Mouse (Mus musculus) olfactory bulb, adult 2 months (tissue): ENCODE measurements around the gene Ndufb11. TPM values are rescaled to one million over a fixed set of nuclear protein-coding genes. Genes with fewer than 3 reads are reported as not detected.
A peak's percentile ranks its signal among the peaks of the same experiment; 100 is the strongest.

ENCODE experiments used
- H3K27ac ChIP-seq: fragments of 200-500 bp; 2 replicates; pipeline ENCODE4 v1.5.1; 2012; ENCODE audit warnings: low read depth, low read length; ENCODE audit not compliant: insufficient read depth
- H3K4me1 ChIP-seq: fragments of 200-500 bp; 2 replicates; pipeline ENCODE4 v1.6.1; 2012; ENCODE audit warnings: low read length; ENCODE audit not compliant: control insufficient read depth, insufficient read depth
- H3K4me3 ChIP-seq: fragments of 200-500 bp; 2 replicates; pipeline ENCODE4 v1.5.1; 2012; ENCODE audit warnings: mild to moderate bottlenecking, low read depth, low read length, moderate library complexity; ENCODE audit not compliant: insufficient read depth
- CTCF ChIP-seq: fragments of 200-500 bp; IDR thresholded peaks from 2 replicates; pipeline ENCODE4 v1.5.1; 2012; ENCODE audit warnings: low read depth, mild to moderate bottlenecking, low read length, moderate library complexity; ENCODE audit not compliant: insufficient read depth
- POLR2A ChIP-seq: fragments of 200-500 bp; IDR thresholded peaks from 2 replicates; pipeline ENCODE4 v1.6.1; 2012; ENCODE audit warnings: mild to moderate bottlenecking, low read depth, low read length, moderate library complexity; ENCODE audit not compliant: insufficient read depth
- WGBS: fragments of 180-500 bp; shearing (Covaris S2); methylation state at CpG from one replicate; pipeline ENCODE4 v1.1.7; 2018; 5-methylcytosine and 5-hydroxymethylcytosine counted together
- polyA plus RNA-seq: library from polyadenylated mRNA; stranded (reverse); fragments of >200 nt; gene quantifications from 2 replicates; pipeline ENCODE4 v1.2.4, GENCODE M21; 2012; ENCODE audit warnings: low replicate concordance; ENCODE audit not compliant: missing spikeins, insufficient read depth, insufficient read length

Ndufb11 gene
- not detected in 2 replicates for polyA plus RNA-seq

DNA sequence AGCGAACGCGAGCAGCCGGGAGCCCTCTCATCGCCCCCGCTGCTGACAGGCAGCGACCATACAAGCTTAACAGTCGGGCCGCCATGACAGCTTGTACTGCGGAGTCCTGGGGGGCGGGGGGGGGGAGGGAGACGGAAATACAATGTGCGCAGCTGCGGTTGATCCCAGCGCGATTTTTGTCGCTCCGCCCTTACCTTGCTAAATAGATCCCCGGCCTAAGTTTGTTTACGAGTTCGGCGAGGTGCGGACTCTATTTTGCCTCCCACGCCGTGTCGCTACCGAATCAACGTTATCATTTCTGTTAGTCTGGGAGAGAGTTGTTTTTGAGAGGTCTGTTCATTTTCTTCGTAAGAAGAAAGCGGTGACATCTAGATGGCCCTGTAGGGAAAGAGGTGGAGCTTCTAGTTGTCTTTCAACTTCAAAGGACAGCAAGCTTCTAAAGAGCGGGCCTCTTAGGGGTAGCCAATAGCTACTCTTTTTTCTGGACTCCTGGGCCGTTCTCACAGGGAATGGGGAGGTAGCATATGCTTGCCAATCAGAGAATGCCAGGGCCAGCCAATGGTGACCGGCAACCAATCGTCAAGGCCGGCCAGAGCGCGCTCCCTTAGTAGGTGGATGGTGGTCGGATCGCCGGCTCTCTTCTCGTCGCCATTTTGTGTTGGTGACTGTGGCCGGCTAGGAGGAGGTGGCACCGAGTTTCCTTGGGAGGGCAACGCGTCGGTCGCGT lies at the start of gene Ndufb11, which contains the start of gene Rbm10:
TSS of gene Ndufb11 (minus strand) at position 444 of the 727 bp plus-strand sequence.
TSS of gene Rbm10 (plus strand) at position 328 of the 727 bp plus-strand sequence.
- WGBS = 10% methylated on average over 48 of the region's 49 CpGs
- H3K4me1 ChIP-seq = peaks cover 3% of the 10 kb centered on the region; the same call in 1 of the 2 replicates
- TF ChIP-seq CTCF = no peak
- no peak; the same call in 1 of the 2 replicates for TF ChIP-seq POLR2A
- peak within 1 kb of the TSS; percentile 99 for H3K27ac ChIP-seq
- H3K4me3 ChIP-seq = peak within 1 kb of the TSS; percentile 96

DNA sequence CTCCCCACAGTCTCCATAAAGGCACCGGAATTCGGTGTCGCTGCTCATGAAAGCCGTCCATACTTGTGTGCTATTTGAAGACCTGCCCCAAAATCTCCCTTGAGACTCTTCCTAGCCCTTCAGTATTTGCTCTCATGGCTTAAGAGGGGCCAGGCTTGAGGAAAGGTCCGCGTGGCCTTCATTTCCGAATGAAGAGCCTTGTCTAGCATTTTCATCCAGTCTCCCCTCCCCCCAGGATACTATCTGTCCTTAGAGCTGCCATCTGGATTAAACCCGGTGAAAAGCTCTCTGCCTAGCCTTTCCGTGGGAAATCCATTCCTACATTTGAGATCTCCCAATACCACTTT lies 46.0 kb upstream of the Ndufb11 start:
- TF ChIP-seq POLR2A (no peak), CTCF (no peak)
- H3K4me3 ChIP-seq = peak overlapping the region; percentile 93
- H3K4me1 ChIP-seq = peaks cover 9% of the 10 kb centered on the region; the same call in 1 of the 2 replicates
- 15% methylated on average over 9 of the region's 9 CpGs for WGBS
- peak overlapping the region; percentile 57; the same call in 1 of the 2 replicates for H3K27ac ChIP-seq

DNA sequence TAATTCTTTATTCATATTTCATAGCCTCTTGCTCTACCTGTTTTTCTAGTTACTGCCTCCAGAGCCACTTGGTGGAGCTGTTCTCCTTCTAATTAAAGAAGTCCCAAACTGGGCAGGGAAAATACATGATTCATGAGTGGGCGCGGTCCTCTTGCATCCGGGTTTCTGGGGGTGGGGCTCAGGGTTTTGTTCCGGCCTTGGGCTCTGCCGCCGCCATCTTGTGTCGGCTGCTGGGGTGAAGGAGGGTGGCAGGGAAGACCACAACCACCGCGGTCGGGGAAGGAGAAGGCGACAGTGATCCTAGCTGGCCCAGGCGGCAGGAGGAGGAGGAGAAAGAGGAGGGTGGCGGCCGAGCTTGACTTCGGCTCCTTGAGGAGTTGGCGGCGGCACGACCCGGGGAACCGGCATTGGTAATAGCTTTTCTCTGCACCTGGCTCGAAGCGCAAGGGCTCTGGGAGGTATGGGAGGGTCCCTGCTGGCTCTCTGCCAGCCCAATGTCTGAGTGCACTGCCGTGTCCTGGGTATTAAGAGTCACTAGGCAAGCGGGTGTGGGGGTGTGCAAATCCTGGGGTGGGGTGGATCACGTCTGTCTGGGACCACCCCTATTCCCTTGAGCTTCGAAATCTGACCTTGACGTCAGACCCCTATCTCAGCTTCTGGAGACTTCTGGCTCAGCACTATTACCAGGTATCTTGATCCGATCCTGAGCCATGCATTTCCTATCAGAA lies 45.5 kb upstream of the Ndufb11 start:
- peaks cover 9% of the 10 kb centered on the region; the same call in 1 of the 2 replicates for H3K4me1 ChIP-seq
- peak overlapping the region; percentile 93 for H3K4me3 ChIP-seq
- 13% methylated on average over 28 of the region's 28 CpGs for WGBS
- TF ChIP-seq POLR2A = peak; percentile 60; the same call in 1 of the 2 replicates
- no peak for TF ChIP-seq CTCF
- H3K27ac ChIP-seq = peak overlapping the region; percentile 95

DNA sequence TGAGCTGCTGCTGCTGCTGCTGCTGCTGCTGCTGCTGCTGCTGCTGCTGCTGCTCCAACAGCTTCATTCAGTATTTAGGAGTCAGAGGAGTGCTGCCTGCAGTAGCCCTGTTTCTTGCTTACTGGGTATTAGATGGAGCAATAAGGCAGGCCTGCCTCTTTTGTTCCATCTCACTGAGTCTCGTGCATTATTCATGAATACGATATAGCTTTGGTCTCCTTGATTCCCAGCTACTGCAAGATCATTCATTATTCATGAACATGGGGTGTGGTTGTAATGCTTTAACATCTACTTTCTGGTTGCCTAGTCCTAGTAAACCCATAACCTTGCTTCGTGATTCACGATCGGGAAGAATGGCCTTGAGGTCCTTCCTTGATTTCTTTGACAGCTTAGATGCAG lies 44.9 kb upstream of the Ndufb11 start:
- WGBS = 27% methylated on average over 5 of the region's 5 CpGs
- no peak overlapping the region for H3K27ac ChIP-seq
- TF ChIP-seq POLR2A (no peak), CTCF (no peak)

DNA sequence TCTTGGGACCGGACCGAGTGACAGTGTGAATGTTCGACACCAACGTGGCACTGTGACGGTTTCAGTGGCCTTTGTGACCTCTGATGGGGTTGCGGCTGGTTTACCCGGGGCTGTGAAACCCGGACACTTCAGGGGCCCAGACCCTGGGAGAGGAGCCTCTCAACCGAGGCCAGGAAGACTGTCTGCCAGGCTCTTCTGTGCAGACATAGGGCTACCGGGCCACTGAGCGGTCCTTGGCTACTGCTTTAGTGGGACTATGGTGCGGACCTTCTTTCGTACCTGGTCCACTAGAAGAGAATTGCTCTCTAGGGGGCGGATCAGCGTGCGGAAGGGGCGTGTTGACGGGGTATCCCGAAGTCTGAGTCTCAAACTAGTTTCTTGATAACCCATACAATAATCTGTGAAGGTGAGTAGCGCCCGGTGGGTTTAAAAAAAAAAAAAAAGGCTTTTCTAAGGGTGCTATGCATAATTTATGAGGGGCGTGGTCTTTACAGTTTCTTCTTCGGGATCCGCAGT lies 41.5 kb upstream of the Ndufb11 start:
- peak overlapping the region; percentile 61 for H3K4me3 ChIP-seq
- H3K4me1 ChIP-seq = peaks cover 6% of the 10 kb centered on the region; the same call in 1 of the 2 replicates
- 16% methylated on average over 24 of the region's 24 CpGs for WGBS
- TF ChIP-seq POLR2A (no peak), CTCF (no peak)
- no peak overlapping the region; the same call in 1 of the 2 replicates for H3K27ac ChIP-seq

More for the DNA sequence above, 44.9 kb upstream of the Ndufb11 start:
- H3K4me1 ChIP-seq = peaks cover 9% of the 10 kb centered on the region; the same call in 1 of the 2 replicates
- H3K4me3 ChIP-seq = no peak overlapping the region

DNA sequence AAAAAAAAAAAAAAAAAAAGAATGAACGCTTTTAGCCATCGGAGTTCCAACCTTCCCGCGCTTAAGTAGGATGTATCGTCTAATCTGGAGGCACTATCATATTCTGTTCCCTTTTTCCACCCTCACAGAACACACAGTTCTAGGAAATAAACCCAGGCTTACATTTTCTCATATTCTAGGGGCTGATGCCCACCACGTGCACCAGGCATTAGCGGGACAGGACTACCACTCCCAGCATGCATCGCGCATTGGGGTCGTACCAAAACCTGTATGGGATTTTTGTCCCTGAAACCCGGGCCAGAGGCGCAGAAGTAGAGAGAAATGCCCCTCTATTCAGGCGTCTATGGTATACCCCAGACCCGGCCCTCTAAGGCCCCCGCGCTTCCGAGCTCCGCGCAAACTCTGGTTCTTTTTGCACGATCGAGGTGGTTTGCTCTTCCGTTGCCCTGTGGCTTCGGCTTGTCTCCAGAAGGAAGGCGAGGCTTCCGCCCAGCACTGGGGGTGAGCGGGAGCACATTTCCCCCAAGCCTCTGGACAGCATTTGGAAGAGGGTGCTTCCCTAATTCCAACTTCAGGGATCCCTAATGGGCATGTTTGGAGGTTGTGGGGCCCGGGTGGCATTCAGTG lies 40.7 kb upstream of the Ndufb11 start, which contains the start of gene Uba1:
TSS of gene Uba1 (plus strand) at position 301 of the 627 bp plus-strand sequence.
- H3K27ac ChIP-seq = no peak within 1 kb of the TSS; the same call in 1 of the 2 replicates
- H3K4me1 ChIP-seq = peaks cover 6% of the 10 kb centered on the region; the same call in 1 of the 2 replicates
- whole genome bisulfite sequencing = 21% methylated on average over 27 of the region's 27 CpGs
- peak within 1 kb of the TSS; percentile 61 for H3K4me3 ChIP-seq
- no peak for TF ChIP-seq CTCF
- TF ChIP-seq POLR2A = no peak

DNA sequence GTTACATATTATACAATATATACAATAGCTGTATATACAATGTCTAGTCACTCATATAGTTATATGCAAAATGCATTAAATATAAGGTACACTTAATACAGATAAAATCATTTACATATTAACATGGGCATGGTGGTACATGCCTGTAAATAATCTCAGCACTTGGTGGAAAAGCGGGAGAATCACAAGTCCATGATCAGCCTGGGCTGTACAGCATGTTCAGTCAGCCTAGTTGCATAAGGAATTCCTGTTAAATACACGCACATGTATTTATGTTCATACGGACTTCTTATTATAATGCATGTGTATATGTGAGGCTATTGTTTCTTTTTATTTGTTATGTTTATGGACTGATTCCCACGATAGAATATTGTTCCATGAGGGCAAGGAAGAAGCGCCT lies 40.2 kb upstream of the Ndufb11 start:
- TF ChIP-seq CTCF (no peak), POLR2A (no peak)
- Histone ChIP-seq H3K4me1 (peaks cover 6% of the 10 kb centered on the region; the same call in 1 of the 2 replicates), H3K4me3 (no peak overlapping the region), H3K27ac (no peak overlapping the region)
- whole genome bisulfite sequencing = 21% methylated on average over 5 of the region's 5 CpGs

DNA sequence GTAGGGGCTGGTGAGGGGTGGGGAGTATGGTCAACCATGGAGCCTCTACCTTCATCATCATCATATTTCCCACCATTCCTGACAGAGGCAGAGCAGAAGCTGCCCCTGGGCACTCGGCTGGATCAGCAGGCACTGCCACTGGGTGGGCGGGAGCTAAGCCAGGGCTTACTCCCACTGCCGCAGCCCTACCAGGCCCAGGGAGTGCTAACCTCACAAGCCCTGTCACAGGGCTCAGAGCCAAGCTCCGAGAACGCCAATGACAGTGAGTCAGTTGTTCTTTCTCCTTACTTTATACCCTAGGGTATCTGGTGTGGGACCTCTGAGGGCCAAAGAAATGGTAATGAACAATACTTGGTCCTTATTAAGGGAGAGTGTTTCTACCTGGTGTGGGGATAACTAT lies 27.4 kb upstream of the Ndufb11 start:
- Histone ChIP-seq H3K27ac (no peak overlapping the region), H3K4me3 (no peak overlapping the region), H3K4me1 (no peaks in the 10 kb centered on the region)
- 54% methylated on average over 5 of the region's 5 CpGs for WGBS
- TF ChIP-seq CTCF (no peak), POLR2A (no peak)
